ENCODE assay signal across 8 mouse cellular contexts in genomic region chr3:94974026-94974527, GRCm38 (mm10). TPM values are rescaled to one million over a fixed set of nuclear protein-coding genes. Genes with fewer than 3 reads are reported as not detected.
DNase-seq lines count a peak whose midpoint lies in the region; ATAC-seq and TF ChIP-seq lines count a peak whose summit lies in the region.

No protein-coding gene starts in this region.

- TF ChIP-seq POLR2A in cortical plate, adult 2 months (IDR thresholded peaks at IDR 0.05; ENCODE audit: extremely low read depth, insufficient read depth, low read length), result no peak

- WGBS in kidney, embryonic 15.5 days, result 18% methylated on average over 9 of the region's 9 CpGs
- WGBS in hindbrain, postnatal 0 days, result 19% methylated on average over 9 of the region's 9 CpGs
- WGBS in midbrain, postnatal 0 days, result 15% methylated on average over 9 of the region's 9 CpGs

- H3K4me2 ChIP-seq in kidney, embryonic 15.5 days, result peak overlapping the region; percentile 66
- peak overlapping the region; percentile 82 for H3K4me2 ChIP-seq in hindbrain, postnatal 0 days (ENCODE audit: low read depth, low read length)
- H3K4me2 ChIP-seq in midbrain, postnatal 0 days (ENCODE audit: low read depth, low read length, poor library complexity, severe bottlenecking), result peak overlapping the region; percentile 76

- ATAC-seq in kidney, embryonic 15.5 days (replicated peaks; ENCODE audit: low FRiP score), result peak; percentile 38
- ATAC-seq in hindbrain, postnatal 0 days, result peak; percentile 33
- no peak; the same call in 1 of the 2 replicates for ATAC-seq in midbrain, postnatal 0 days (ENCODE audit: low FRiP score)

- peaks cover 15% of the 10 kb centered on the region for H3K36me3 ChIP-seq in kidney, embryonic 15.5 days
- no peaks in the 10 kb centered on the region for H3K36me3 ChIP-seq in hindbrain, postnatal 0 days (ENCODE audit: insufficient read depth, low read length)
- H3K36me3 ChIP-seq in midbrain, postnatal 0 days (ENCODE audit: insufficient read depth, low read length), result no peaks in the 10 kb centered on the region

- no peak for TF ChIP-seq CTCF in cortical plate, adult 2 months (IDR thresholded peaks at IDR 0.05; ENCODE audit: extremely low read depth, insufficient read depth, low read length)
- no peak for TF ChIP-seq CTCF in hindbrain, postnatal 0 days (IDR thresholded peaks at IDR 0.05; ENCODE audit: low read depth)
- TF ChIP-seq CTCF in midbrain, postnatal 0 days (IDR thresholded peaks at IDR 0.05), result no peak

- H3K9ac ChIP-seq in kidney, embryonic 15.5 days, result peak overlapping the region; percentile 95
- peak overlapping the region; percentile 93 for H3K9ac ChIP-seq in hindbrain, postnatal 0 days (replicated peaks; ENCODE audit: low read length)
- peak overlapping the region; percentile 52 for H3K9ac ChIP-seq in midbrain, postnatal 0 days (replicated peaks; ENCODE audit: low read length, poor library complexity, severe bottlenecking)

- peak overlapping the region; percentile 34; the same call in 1 of the 2 replicates for H3K27ac ChIP-seq in kidney, embryonic 15.5 days
- H3K27ac ChIP-seq in cortical plate, adult 2 months (ENCODE audit: insufficient read depth, low read length), result no peak overlapping the region
- peak overlapping the region; percentile 17 for H3K27ac ChIP-seq in hindbrain, postnatal 0 days
- peak overlapping the region; percentile 67 for H3K27ac ChIP-seq in midbrain, postnatal 0 days (ENCODE audit: low read depth, low read length)

- DNase-seq in kidney, postnatal 14 days, result no peak
- no peak for DNase-seq in hindbrain, postnatal 0 days (ENCODE audit: low spot score)
- DNase-seq in midbrain, postnatal 0 days (ENCODE audit: low spot score), result no peak
- no peak for DNase-seq in c-Kit-positive CD71-positive TER-119-positive erythroid progenitor cells, embryonic 14.5 days (ENCODE audit: low spot score)
- DNase-seq in urinary bladder, postnatal 36 days (ENCODE audit: low spot score in 2 of 2), result no peak
- no peak for DNase-seq in layer of hippocampus, postnatal 14 days (ENCODE audit: low spot score in 2 of 2)

- no peaks in the 10 kb centered on the region for H3K27me3 ChIP-seq in kidney, embryonic 15.5 days
- H3K27me3 ChIP-seq in hindbrain, postnatal 0 days (ENCODE audit: insufficient read depth, low read length), result no peaks in the 10 kb centered on the region
- no peaks in the 10 kb centered on the region for H3K27me3 ChIP-seq in midbrain, postnatal 0 days (ENCODE audit: insufficient read depth, low read length)

- no peaks in the 10 kb centered on the region for H3K9me3 ChIP-seq in kidney, embryonic 15.5 days (replicated peaks)
- no peaks in the 10 kb centered on the region for H3K9me3 ChIP-seq in hindbrain, postnatal 0 days (ENCODE audit: low read length)
- H3K9me3 ChIP-seq in midbrain, postnatal 0 days (ENCODE audit: low read length), result no peaks in the 10 kb centered on the region

- H3K4me1 ChIP-seq in kidney, embryonic 15.5 days, result peaks cover 16% of the 10 kb centered on the region
- no peaks in the 10 kb centered on the region for H3K4me1 ChIP-seq in cortical plate, adult 2 months (ENCODE audit: control insufficient read depth, insufficient read depth, low read length)
- peaks cover 11% of the 10 kb centered on the region for H3K4me1 ChIP-seq in hindbrain, postnatal 0 days (ENCODE audit: insufficient read depth, low read length)
- H3K4me1 ChIP-seq in midbrain, postnatal 0 days (ENCODE audit: insufficient read depth, low read length), result peaks cover 12% of the 10 kb centered on the region

- H3K4me3 ChIP-seq in kidney, embryonic 15.5 days (replicated peaks), result peak overlapping the region; percentile 95
- H3K4me3 ChIP-seq in cortical plate, adult 2 months (ENCODE audit: insufficient read depth, low read length), result peak overlapping the region; percentile 64
- H3K4me3 ChIP-seq in hindbrain, postnatal 0 days (ENCODE audit: low read length), result peak overlapping the region; percentile 93
- peak overlapping the region; percentile 88 for H3K4me3 ChIP-seq in midbrain, postnatal 0 days (ENCODE audit: low read depth, low read length)

RNA-seq across cellular contexts. Expression of gene Pi4kb, which starts 0.5 kb away (rescaled TPM):
- 21.4 and 27.5 TPM in 2 replicates for polyA plus RNA-seq in kidney, embryonic 15.5 days (2015; fragmentation: Nextera tagmentation; extraction: Ambion mirVana)
- 56.6 and 61.4 TPM in 2 replicates for polyA plus RNA-seq in cortical plate, adult 2 months (2012; rRNA removed)
- total RNA-seq in hindbrain, postnatal 0 days (2014; rRNA removed), result 57.1 and 85.4 TPM in 2 replicates
- 19.2 and 22.7 TPM in 2 replicates for polyA plus RNA-seq in hindbrain, postnatal 0 days (2015; fragmentation: Nextera tagmentation; extraction: Ambion mirVana)
- total RNA-seq in midbrain, postnatal 0 days (2014; rRNA removed), result 55.0 and 60.7 TPM in 2 replicates
- polyA plus RNA-seq in midbrain, postnatal 0 days (2015; fragmentation: Nextera tagmentation; extraction: Ambion mirVana), result 21.0 and 24.3 TPM in 2 replicates
- 10 to 100 TPM; 52.3 to 54.4 TPM for total RNA-seq in layer of hippocampus, postnatal 14 days (2021)

RNA-seq across cellular contexts. Expression of gene Rfx5, which starts 20.2 kb away (rescaled TPM):
- polyA plus RNA-seq in kidney, embryonic 15.5 days (2015; fragmentation: Nextera tagmentation; extraction: Ambion mirVana), result 8.9 and 10.8 TPM in 2 replicates
- polyA plus RNA-seq in cortical plate, adult 2 months (2012; rRNA removed), result 24.3 and 26.4 TPM in 2 replicates
- total RNA-seq in hindbrain, postnatal 0 days (2014; rRNA removed), result 13.9 and 18.3 TPM in 2 replicates
- polyA plus RNA-seq in hindbrain, postnatal 0 days (2015; fragmentation: Nextera tagmentation; extraction: Ambion mirVana), result 5.4 and 5.8 TPM in 2 replicates
- total RNA-seq in midbrain, postnatal 0 days (2014; rRNA removed), result 17.5 and 25.1 TPM in 2 replicates
- polyA plus RNA-seq in midbrain, postnatal 0 days (2015; fragmentation: Nextera tagmentation; extraction: Ambion mirVana), result 6.0 and 6.9 TPM in 2 replicates
- total RNA-seq in layer of hippocampus, postnatal 14 days (2021), result 10 to 100 TPM; 19.8 to 23.4 TPM

RNA-seq across cellular contexts. Expression of gene Zfp687, which starts 41.2 kb away (rescaled TPM):
- polyA plus RNA-seq in kidney, embryonic 15.5 days (2015; fragmentation: Nextera tagmentation; extraction: Ambion mirVana), result 28.6 and 32.4 TPM in 2 replicates
- polyA plus RNA-seq in cortical plate, adult 2 months (2012; rRNA removed), result 15.8 and 17.5 TPM in 2 replicates
- total RNA-seq in hindbrain, postnatal 0 days (2014; rRNA removed), result 34.1 and 35.4 TPM in 2 replicates
- polyA plus RNA-seq in hindbrain, postnatal 0 days (2015; fragmentation: Nextera tagmentation; extraction: Ambion mirVana), result 17.3 and 18.0 TPM in 2 replicates
- 25.7 and 30.0 TPM in 2 replicates for total RNA-seq in midbrain, postnatal 0 days (2014; rRNA removed)
- 13.3 and 15.6 TPM in 2 replicates for polyA plus RNA-seq in midbrain, postnatal 0 days (2015; fragmentation: Nextera tagmentation; extraction: Ambion mirVana)
- total RNA-seq in layer of hippocampus, postnatal 14 days (2021), result 10 to 100 TPM; 26.6 to 28.6 TPM

RNA-seq across cellular contexts. Expression of gene Selenbp1, which starts 41.2 kb away (rescaled TPM):
- 60.6 and 62.4 TPM in 2 replicates for polyA plus RNA-seq in kidney, embryonic 15.5 days (2015; fragmentation: Nextera tagmentation; extraction: Ambion mirVana)
- polyA plus RNA-seq in cortical plate, adult 2 months (2012; rRNA removed), result 17.0 and 18.7 TPM in 2 replicates
- 32.8 and 36.5 TPM in 2 replicates for total RNA-seq in hindbrain, postnatal 0 days (2014; rRNA removed)
- polyA plus RNA-seq in hindbrain, postnatal 0 days (2015; fragmentation: Nextera tagmentation; extraction: Ambion mirVana), result 19.9 and 21.3 TPM in 2 replicates
- total RNA-seq in midbrain, postnatal 0 days (2014; rRNA removed), result 17.7 and 19.8 TPM in 2 replicates
- 11.7 and 13.7 TPM in 2 replicates for polyA plus RNA-seq in midbrain, postnatal 0 days (2015; fragmentation: Nextera tagmentation; extraction: Ambion mirVana)
- 1 to 10 TPM; 7.2 to 7.6 TPM for total RNA-seq in layer of hippocampus, postnatal 14 days (2021)
